Mouse (Mus musculus): ENCODE results near the gene Bace2.

GRCm38 (mm10) chr16:97356499-97357187 lies at the start of gene Bace2:
- TF ChIP-seq MYOG (IDR thresholded peaks at IDR 0.05; ENCODE audit: control insufficient read depth, extremely low read depth, insufficient read length): no peak
- TF ChIP-seq CTCF (IDR thresholded peaks at IDR 0.05; ENCODE audit: control insufficient read depth, insufficient read depth, insufficient read length): peak; percentile 76
- no peak for TF ChIP-seq MYOD1 (IDR thresholded peaks at IDR 0.05; ENCODE audit: control insufficient read depth, insufficient read length, low read depth)
- TF ChIP-seq MAX (IDR thresholded peaks at IDR 0.05): no peak
- TF ChIP-seq USF1 (IDR thresholded peaks at IDR 0.05; ENCODE audit: low read depth): no peak
- no peak for TF ChIP-seq CEBPB (IDR thresholded peaks at IDR 0.05; ENCODE audit: low read depth)

Measured in C2C12 (cell line).